Mouse (Mus musculus): ENCODE data around the gene Rpl3. TPM values are rescaled to one million over a fixed set of nuclear protein-coding genes. Genes with fewer than 3 reads are reported as not detected.

Rpl3 gene
- polyA plus RNA-seq, 1 experiment from 2014 or later: 1,003 TPM

DNA sequence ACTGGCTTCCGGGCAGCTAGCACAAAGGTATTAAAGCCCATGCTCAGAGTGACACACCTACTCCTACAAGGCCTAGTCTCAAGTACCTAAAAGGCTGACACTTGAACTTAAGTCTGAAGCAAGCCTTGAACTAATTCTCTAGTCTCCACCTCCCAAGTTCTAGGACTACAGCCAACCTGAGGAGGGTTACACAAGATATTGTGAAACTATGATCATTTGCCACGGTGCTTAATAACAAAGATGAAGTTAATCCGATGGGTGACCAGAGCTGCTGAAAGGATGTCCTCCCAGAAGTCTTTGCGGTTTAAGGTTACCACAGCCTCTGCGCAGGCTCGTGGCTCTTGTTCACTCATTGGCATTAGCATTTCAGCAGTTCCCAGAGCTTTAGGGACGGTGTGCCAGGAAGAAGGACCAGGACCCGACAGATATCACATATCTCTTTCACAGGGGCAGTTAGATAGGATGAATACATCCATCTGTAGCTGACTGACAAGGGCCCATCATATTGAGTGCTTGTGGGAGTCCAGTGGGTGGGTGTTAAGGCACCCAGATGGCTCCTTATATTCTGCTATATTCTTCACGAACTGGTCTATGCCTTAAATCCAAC, 4.2 kb downstream of the Rpl3 start:
- H3K27me3 ChIP-seq (ENCODE audit: control insufficient read depth, insufficient read depth, low read length): peaks cover 13% of the 10 kb centered on the region
- no peak overlapping the region for H3K4me2 ChIP-seq (ENCODE audit: low read depth)
- H3K9me3 ChIP-seq (ENCODE audit: control insufficient read depth, low read length): no peaks in the 10 kb centered on the region
- H3K36me3 ChIP-seq (ENCODE audit: control insufficient read depth, insufficient read depth, low read length): no peaks in the 10 kb centered on the region
- no peak overlapping the region for H3K27ac ChIP-seq (ENCODE audit: low read depth, low read length)
- H3K4me1 ChIP-seq (ENCODE audit: control insufficient read depth, insufficient read depth, low read length): peaks cover 8% of the 10 kb centered on the region
- no peak overlapping the region for H3K4me3 ChIP-seq (ENCODE audit: low read depth, low read length)
- no peak overlapping the region for H3K9ac ChIP-seq (ENCODE audit: low read length)
- no peak for ATAC-seq (ENCODE audit: insufficient read depth, low FRiP score, low TSS enrichment)
- no peak for DNase-seq (ENCODE audit: low spot score)
- WGBS: 85% methylated on average over 9 of the region's 9 CpGs

DNA sequence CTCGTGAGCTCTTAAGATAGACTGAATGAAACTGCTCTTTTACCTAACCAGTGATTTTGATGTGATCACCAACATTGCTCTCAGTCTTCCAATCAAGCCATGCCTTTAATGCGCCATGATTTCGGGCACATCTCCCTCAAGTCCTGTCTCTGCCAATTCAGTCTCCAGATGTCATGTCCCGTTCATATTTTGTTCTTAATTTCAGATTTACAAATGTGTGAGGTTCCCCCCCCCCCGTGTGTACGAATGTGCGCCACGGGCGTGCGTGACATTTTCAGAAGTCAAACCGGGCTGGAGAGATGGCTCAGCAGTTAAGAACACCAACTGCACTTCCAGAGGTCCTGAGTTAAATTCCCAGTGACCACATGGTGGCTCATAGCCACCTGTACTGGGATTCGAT, 7.9 kb downstream of the Rpl3 start:
- Histone ChIP-seq H3K27me3 (ENCODE audit: control insufficient read depth, insufficient read depth, low read length) (no peaks in the 10 kb centered on the region), H3K4me2 (ENCODE audit: low read depth) (peak overlapping the region; percentile 88), H3K4me3 (ENCODE audit: low read depth, low read length) (peak overlapping the region; percentile 80), H3K27ac (ENCODE audit: low read depth, low read length) (peak overlapping the region; percentile 79), H3K9ac (ENCODE audit: low read length) (peak overlapping the region; percentile 55), H3K36me3 (ENCODE audit: control insufficient read depth, insufficient read depth, low read length) (peaks cover 12% of the 10 kb centered on the region), H3K4me1 (ENCODE audit: control insufficient read depth, insufficient read depth, low read length) (peaks cover 10% of the 10 kb centered on the region; the same call in 1 of the 2 replicates), H3K9me3 (ENCODE audit: control insufficient read depth, low read length) (no peaks in the 10 kb centered on the region)
- DNase-seq (ENCODE audit: low spot score): no peak
- 1% methylated on average over 12 of the region's 12 CpGs for WGBS
- 0 out of 2 replicates have a peak, but pooled peaks have one; percentile 20 for ATAC-seq (ENCODE audit: insufficient read depth, low FRiP score, low TSS enrichment)

DNA sequence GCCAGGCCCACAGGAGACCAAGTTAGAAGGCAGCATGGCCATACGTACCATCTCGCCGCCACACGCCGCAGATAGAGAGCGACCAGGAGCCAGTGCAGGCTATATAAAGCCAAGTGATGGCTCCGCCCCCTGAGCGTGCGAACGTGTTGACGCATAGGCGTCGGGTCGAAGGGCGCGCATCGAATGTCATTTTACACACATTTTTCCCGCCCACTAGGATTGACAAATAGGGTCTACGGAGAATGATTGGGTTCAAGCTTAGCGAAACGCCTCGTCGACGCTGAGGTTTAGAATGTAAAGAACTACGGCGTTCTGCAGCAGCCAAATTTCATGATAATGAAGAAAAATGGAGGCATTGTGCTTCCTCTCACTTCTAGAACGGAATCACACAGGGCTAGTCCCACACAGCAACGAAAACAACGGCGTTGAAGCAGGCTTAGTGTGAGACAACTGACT, 8.4 kb downstream of the Rpl3 start:
- peak overlapping the region; percentile 79 for H3K27ac ChIP-seq (ENCODE audit: low read depth, low read length)

DNA sequence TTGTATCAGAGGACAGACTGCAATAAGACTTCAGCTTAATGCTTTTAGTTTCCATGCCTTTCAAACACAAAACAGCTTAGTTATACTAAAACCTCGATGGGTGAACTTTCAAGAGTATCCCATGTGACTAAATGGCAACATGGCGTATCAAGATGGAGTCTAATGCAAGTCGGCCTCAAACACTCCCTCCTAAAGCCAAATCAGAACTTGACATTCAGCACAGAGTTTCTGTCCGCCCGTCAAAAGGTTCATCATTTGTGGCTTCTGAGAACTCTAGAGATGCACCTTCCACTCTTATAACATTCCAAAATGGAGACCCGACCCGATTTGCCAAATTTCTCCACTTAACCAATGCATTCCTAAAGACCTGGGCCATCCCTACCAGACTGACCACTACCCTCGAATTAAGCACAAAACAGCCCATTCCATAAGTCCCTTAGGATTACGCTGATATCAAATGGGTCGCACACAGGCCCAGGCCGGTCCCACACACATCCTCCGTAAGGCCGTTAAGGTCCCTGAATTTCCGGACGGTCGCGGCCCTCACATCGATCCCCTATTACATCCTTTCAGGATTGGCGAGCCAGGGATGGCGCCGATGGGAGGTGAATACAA, 8.9 kb downstream of the Rpl3 start:
- ATAC-seq (ENCODE audit: insufficient read depth, low FRiP score, low TSS enrichment): peak; percentile 72
- Histone ChIP-seq H3K4me1 (ENCODE audit: control insufficient read depth, insufficient read depth, low read length) (peaks cover 10% of the 10 kb centered on the region; the same call in 1 of the 2 replicates), H3K36me3 (ENCODE audit: control insufficient read depth, insufficient read depth, low read length) (peaks cover 19% of the 10 kb centered on the region), H3K9ac (ENCODE audit: low read length) (peak overlapping the region; percentile 87), H3K27ac (ENCODE audit: low read depth, low read length) (peak overlapping the region; percentile 76), H3K27me3 (ENCODE audit: control insufficient read depth, insufficient read depth, low read length) (no peaks in the 10 kb centered on the region), H3K4me2 (ENCODE audit: low read depth) (peak overlapping the region; percentile 88), H3K4me3 (ENCODE audit: low read depth, low read length) (peak overlapping the region; percentile 80), H3K9me3 (ENCODE audit: control insufficient read depth, low read length) (no peaks in the 10 kb centered on the region)
- WGBS: under 1% methylated on average over 21 of the region's 21 CpGs
- DNase-seq (ENCODE audit: low spot score): peak; percentile 28

More for the DNA sequence above, 8.4 kb downstream of the Rpl3 start:
- peak; percentile 98 for DNase-seq (ENCODE audit: low spot score)
- H3K27me3 ChIP-seq (ENCODE audit: control insufficient read depth, insufficient read depth, low read length): no peaks in the 10 kb centered on the region
- peak overlapping the region; percentile 87 for H3K9ac ChIP-seq (ENCODE audit: low read length)
- H3K4me1 ChIP-seq (ENCODE audit: control insufficient read depth, insufficient read depth, low read length): peaks cover 10% of the 10 kb centered on the region; the same call in 1 of the 2 replicates
- peak overlapping the region; percentile 80 for H3K4me3 ChIP-seq (ENCODE audit: low read depth, low read length)
- no peaks in the 10 kb centered on the region for H3K9me3 ChIP-seq (ENCODE audit: control insufficient read depth, low read length)
- H3K36me3 ChIP-seq (ENCODE audit: control insufficient read depth, insufficient read depth, low read length): peaks cover 17% of the 10 kb centered on the region
- peak overlapping the region; percentile 88 for H3K4me2 ChIP-seq (ENCODE audit: low read depth)
- peak; percentile 95 for ATAC-seq (ENCODE audit: insufficient read depth, low FRiP score, low TSS enrichment)
- under 1% methylated on average over 30 of the region's 30 CpGs for WGBS

DNA sequence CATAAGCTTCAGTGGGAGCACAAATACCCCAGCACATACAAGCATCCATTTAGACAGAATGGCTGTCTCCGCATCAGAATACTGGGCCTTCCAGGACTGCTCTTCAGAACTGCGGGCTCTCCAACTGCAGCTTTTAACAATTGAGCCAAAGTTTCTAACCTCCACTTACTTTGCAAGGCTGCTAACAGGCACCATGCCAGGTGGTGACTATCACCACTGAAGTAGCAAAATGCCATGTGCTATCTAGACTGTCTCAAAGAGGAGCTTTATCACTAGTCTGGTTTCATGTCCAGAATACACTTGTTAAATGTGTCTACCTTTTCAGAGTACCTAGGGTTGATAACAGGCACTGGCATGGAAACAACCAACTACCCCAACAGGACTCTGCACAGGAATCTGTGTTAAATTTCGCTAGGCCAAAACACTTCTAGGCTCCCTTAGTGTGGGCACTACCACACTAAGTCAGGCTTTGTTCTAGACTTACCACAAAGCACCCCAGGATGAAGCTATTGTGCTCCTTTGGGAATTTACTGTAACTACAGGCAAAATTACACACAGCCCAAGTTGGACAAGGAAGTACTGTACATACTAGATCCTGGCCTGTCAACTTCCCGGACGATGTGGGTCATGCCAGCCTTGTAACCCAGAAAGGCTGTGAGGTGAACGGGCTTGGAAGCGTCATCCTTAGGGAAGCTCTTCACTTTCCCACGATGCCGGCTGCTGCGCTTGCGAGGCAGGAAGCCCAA, 9.7 kb downstream of the Rpl3 start:
- no peaks in the 10 kb centered on the region for H3K27me3 ChIP-seq (ENCODE audit: control insufficient read depth, insufficient read depth, low read length)
- WGBS: 7% methylated on average over 11 of the region's 11 CpGs
- ATAC-seq (ENCODE audit: insufficient read depth, low FRiP score, low TSS enrichment) (no peak), DNase-seq (ENCODE audit: low spot score) (no peak)
- H3K9ac ChIP-seq (ENCODE audit: low read length): peak overlapping the region; percentile 87
- H3K9me3 ChIP-seq (ENCODE audit: control insufficient read depth, low read length): no peaks in the 10 kb centered on the region
- H3K27ac ChIP-seq (ENCODE audit: low read depth, low read length): peak overlapping the region; percentile 76; the same call in 1 of the 2 replicates
- peaks cover 21% of the 10 kb centered on the region for H3K36me3 ChIP-seq (ENCODE audit: control insufficient read depth, insufficient read depth, low read length)
- peaks cover 10% of the 10 kb centered on the region; the same call in 1 of the 2 replicates for H3K4me1 ChIP-seq (ENCODE audit: control insufficient read depth, insufficient read depth, low read length)
- peak overlapping the region; percentile 80 for H3K4me3 ChIP-seq (ENCODE audit: low read depth, low read length)
- H3K4me2 ChIP-seq (ENCODE audit: low read depth): peak overlapping the region; percentile 88

DNA sequence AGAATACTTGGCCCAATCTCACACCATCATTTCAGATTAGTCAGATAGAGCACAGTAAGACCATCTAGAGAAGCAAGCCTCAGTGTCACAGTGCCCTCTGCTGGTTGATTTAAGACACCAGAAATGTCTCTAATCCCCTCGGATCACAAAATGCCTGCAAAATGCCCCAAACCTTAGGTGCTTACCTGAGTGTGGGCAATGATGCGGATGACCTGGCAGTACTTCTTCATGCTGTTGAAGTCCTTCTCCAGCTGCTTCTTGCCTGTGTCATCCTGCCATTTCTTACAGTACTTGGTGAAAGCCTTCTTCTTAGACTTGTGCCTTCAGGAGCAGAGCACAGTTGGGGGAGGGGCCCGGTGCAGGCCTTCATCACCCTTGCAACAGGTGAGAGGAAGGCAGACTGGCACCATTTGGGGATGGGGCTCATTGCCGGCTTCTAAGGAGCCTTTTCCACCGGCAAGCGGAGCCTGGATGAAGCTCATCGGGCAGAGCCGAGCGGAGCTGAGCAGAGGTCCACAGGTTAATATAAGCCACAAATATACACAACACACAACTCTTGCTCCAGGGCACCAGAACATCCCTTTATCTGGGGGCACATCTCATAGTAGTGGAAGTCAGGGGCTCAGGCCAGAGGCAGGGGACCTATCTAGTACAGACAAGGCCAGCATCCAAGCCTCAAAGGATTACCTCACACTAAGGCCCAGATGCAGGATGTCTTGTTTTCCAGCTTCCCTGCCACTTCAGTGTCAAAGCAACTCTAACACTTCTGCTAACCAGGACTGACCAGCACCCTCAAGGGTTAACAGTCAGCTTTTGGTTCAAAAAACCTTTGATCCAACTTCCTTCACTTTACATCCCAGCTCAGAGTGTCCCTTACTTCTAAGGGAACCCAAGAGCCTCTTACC, 10.7 kb downstream of the Rpl3 start:
- Histone ChIP-seq H3K4me2 (ENCODE audit: low read depth) (peak overlapping the region; percentile 88), H3K9me3 (ENCODE audit: control insufficient read depth, low read length) (no peaks in the 10 kb centered on the region), H3K4me3 (ENCODE audit: low read depth, low read length) (peak overlapping the region; percentile 80), H3K4me1 (ENCODE audit: control insufficient read depth, insufficient read depth, low read length) (peaks cover 10% of the 10 kb centered on the region; the same call in 1 of the 2 replicates), H3K9ac (ENCODE audit: low read length) (peak overlapping the region; percentile 87), H3K36me3 (ENCODE audit: control insufficient read depth, insufficient read depth, low read length) (peaks cover 21% of the 10 kb centered on the region), H3K27ac (ENCODE audit: low read depth, low read length) (no peak overlapping the region), H3K27me3 (ENCODE audit: control insufficient read depth, insufficient read depth, low read length) (no peaks in the 10 kb centered on the region)
- ATAC-seq (ENCODE audit: insufficient read depth, low FRiP score, low TSS enrichment) (no peak), DNase-seq (ENCODE audit: low spot score) (peak; percentile 56)
- WGBS: 66% methylated on average over 9 of the region's 9 CpGs

DNA sequence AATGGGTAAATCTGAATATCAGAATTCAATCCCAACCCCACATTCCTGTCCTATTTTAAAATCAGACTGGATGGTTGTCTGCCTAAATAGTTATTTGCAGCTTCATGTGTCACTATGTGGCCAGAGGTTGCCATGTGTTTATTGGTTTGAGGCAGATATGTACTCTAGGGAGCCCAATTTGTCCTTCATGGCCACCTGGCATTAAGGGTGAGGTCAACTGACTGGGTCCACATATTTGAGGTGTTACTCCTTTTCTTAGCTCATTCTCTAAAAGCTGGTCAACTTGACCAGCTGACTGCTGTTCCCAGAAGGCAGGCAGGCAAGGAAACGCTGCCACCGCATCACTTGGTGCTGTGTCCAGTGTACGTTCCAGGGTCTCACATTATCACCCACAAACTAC, 11.7 kb downstream of the Rpl3 start:
- Histone ChIP-seq H3K27me3 (ENCODE audit: control insufficient read depth, insufficient read depth, low read length) (no peaks in the 10 kb centered on the region), H3K4me1 (ENCODE audit: control insufficient read depth, insufficient read depth, low read length) (peaks cover 10% of the 10 kb centered on the region; the same call in 1 of the 2 replicates), H3K4me3 (ENCODE audit: low read depth, low read length) (no peak overlapping the region), H3K36me3 (ENCODE audit: control insufficient read depth, insufficient read depth, low read length) (peaks cover 21% of the 10 kb centered on the region), H3K9ac (ENCODE audit: low read length) (no peak overlapping the region), H3K9me3 (ENCODE audit: control insufficient read depth, low read length) (no peaks in the 10 kb centered on the region), H3K27ac (ENCODE audit: low read depth, low read length) (no peak overlapping the region), H3K4me2 (ENCODE audit: low read depth) (no peak overlapping the region)
- 75% methylated on average over 3 of the region's 3 CpGs for WGBS
- ATAC-seq (ENCODE audit: insufficient read depth, low FRiP score, low TSS enrichment) (no peak), DNase-seq (ENCODE audit: low spot score) (no peak)

DNA sequence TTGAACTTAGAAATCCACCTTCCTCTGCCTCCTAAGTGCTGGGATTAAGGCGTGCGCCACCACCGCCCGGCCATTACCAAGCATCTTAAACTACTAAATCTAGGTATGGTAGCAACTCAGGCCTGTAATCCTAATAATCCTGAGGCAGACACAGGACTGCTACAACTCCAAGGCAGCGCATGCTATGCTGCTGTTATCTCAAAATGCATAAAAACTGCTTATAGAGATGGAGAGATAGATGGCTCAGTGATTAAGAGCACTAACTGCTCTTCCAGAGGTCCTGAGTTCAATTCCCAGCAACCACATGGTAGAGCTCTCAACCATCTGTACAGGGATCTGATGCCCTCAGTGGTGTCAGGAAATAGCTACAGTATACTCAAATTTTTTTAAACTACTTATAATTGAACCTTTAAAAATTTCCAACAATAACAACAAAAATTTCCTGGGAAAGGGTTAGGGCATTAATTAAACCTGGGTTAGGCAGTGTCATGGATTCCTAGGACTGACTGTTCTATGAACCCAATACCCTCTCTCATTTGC, 12.5 kb downstream of the Rpl3 start:
- Histone ChIP-seq H3K36me3 (ENCODE audit: control insufficient read depth, insufficient read depth, low read length) (peaks cover 21% of the 10 kb centered on the region), H3K4me2 (ENCODE audit: low read depth) (no peak overlapping the region), H3K27ac (ENCODE audit: low read depth, low read length) (no peak overlapping the region), H3K27me3 (ENCODE audit: control insufficient read depth, insufficient read depth, low read length) (no peaks in the 10 kb centered on the region), H3K9me3 (ENCODE audit: control insufficient read depth, low read length) (no peaks in the 10 kb centered on the region), H3K4me1 (ENCODE audit: control insufficient read depth, insufficient read depth, low read length) (peaks cover 10% of the 10 kb centered on the region; the same call in 1 of the 2 replicates), H3K4me3 (ENCODE audit: low read depth, low read length) (no peak overlapping the region), H3K9ac (ENCODE audit: low read length) (no peak overlapping the region)
- ATAC-seq (ENCODE audit: insufficient read depth, low FRiP score, low TSS enrichment) (no peak), DNase-seq (ENCODE audit: low spot score) (no peak)
- 92% methylated on average over 5 of the region's 5 CpGs for WGBS
